Mouse (Mus musculus) ES-E14 (cell line): ENCODE results near the gene Dnase2b.

ENCODE experiments used
- CHD2 ChIP-seq: IDR thresholded peaks from 2 replicates; pipeline ENCODE4 v1.6.1; 2014; ENCODE audit warnings: mild to moderate bottlenecking, low read depth, low read length, inconsistent platforms
- HCFC1 ChIP-seq: IDR thresholded peaks from 2 replicates; pipeline ENCODE4 v1.6.1; 2012; ENCODE audit warnings: low read length, inconsistent platforms, borderline replicate concordance; ENCODE audit not compliant: insufficient read depth
- MAFK ChIP-seq: IDR thresholded peaks from 2 replicates; pipeline ENCODE4 v1.6.1; 2014; ENCODE audit warnings: mild to moderate bottlenecking, low read depth, low read length, inconsistent platforms; ENCODE audit not compliant: insufficient read depth

- TF ChIP-seq CHD2 (no peak), HCFC1 (no peak), MAFK (no peak)
Measured at GRCm38 (mm10) chr3:146657433-146657832, 42.0 kb upstream of the Dnase2b start.
